Mouse (Mus musculus): Measurements from ENCODE around the gene Flot1. TPM values are rescaled to one million over a fixed set of nuclear protein-coding genes. Genes with fewer than 3 reads are reported as not detected.

The Flot1 gene
- polyA plus RNA-seq, 1 experiment from 2014 or later = 80.2 TPM

DNA sequence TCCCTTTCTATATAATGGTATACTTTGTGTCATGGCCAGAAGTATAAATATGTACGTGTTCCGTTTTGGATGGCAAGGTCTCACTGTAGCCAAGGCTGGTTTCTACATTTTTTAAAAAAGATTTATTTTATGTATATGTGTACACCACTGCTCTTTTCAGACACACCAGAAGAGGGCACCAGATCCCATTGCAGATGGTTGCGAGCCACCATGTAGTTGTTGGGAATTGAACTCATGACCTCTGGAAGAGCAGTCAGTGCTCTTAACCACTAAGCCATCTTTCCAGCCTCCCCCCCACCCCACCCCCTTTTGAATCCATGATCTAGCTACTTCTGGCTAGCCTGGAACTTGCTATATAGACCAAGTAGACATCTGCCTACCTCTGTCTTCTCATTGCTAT, 20.5 kb downstream of the Flot1 start:
- no peak overlapping the region for H3K4me2 ChIP-seq
- WGBS = 98% methylated on average over 3 of the region's 3 CpGs
- H3K4me3 ChIP-seq = no peak overlapping the region
- no peak overlapping the region for H3K9ac ChIP-seq
- H3K27me3 ChIP-seq (replicated peaks) = no peaks in the 10 kb centered on the region
- no peaks in the 10 kb centered on the region for H3K9me3 ChIP-seq (replicated peaks)
- H3K36me3 ChIP-seq = peaks cover 45% of the 10 kb centered on the region
- ATAC-seq (ENCODE audit: insufficient number of reproducible peaks, low FRiP score) = no peak
- H3K4me1 ChIP-seq (replicated peaks) = peaks cover 18% of the 10 kb centered on the region
- H3K27ac ChIP-seq (ENCODE audit: poor library complexity, severe bottlenecking) = no peak overlapping the region

DNA sequence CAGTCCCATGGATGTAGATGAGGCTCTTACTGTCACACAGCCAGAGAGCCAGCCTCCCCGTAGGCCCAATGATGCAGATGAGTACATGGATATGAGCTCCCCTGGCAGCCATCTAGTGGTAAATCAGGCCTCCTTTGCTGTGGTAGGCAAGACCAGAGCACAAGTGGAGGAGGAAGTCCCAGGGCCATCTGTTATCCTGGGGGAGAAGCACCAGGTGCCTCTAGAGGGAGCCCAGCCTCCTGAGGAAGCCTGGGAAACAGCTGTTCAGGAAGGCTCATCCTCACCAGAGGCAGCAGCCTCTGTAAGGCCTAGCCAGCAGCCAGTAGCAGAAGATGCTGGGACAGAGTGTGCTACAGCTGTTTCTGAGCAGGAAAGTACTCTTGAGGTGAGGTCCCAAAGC, 25.1 kb downstream of the Flot1 start:
- 57% methylated on average over 1 of the region's 1 CpGs for WGBS
- Histone ChIP-seq H3K4me1 (replicated peaks) (peaks cover 1% of the 10 kb centered on the region; the same call in 1 of the 2 replicates), H3K4me2 (no peak overlapping the region), H3K9ac (no peak overlapping the region), H3K36me3 (peaks cover 88% of the 10 kb centered on the region), H3K4me3 (no peak overlapping the region), H3K9me3 (replicated peaks) (no peaks in the 10 kb centered on the region), H3K27ac (ENCODE audit: poor library complexity, severe bottlenecking) (no peak overlapping the region), H3K27me3 (replicated peaks) (no peaks in the 10 kb centered on the region)
- ATAC-seq (ENCODE audit: insufficient number of reproducible peaks, low FRiP score) = no peak

- H3K27ac ChIP-seq (ENCODE audit: poor library complexity, severe bottlenecking) = no peak overlapping the region
- no peaks in the 10 kb centered on the region for H3K4me1 ChIP-seq (replicated peaks)
- no peak overlapping the region for H3K4me3 ChIP-seq
- no peaks in the 10 kb centered on the region for H3K9me3 ChIP-seq (replicated peaks)
- H3K9ac ChIP-seq = no peak overlapping the region
- WGBS = 77% methylated on average over 3 of the region's 3 CpGs
- H3K36me3 ChIP-seq = peaks cover 93% of the 10 kb centered on the region
- H3K4me2 ChIP-seq = no peak overlapping the region
- no peaks in the 10 kb centered on the region for H3K27me3 ChIP-seq (replicated peaks)
- ATAC-seq (ENCODE audit: insufficient number of reproducible peaks, low FRiP score) = no peak
Measured at GRCm38 (mm10) chr17:35850974-35851373, 27.9 kb downstream of the Flot1 start.

DNA sequence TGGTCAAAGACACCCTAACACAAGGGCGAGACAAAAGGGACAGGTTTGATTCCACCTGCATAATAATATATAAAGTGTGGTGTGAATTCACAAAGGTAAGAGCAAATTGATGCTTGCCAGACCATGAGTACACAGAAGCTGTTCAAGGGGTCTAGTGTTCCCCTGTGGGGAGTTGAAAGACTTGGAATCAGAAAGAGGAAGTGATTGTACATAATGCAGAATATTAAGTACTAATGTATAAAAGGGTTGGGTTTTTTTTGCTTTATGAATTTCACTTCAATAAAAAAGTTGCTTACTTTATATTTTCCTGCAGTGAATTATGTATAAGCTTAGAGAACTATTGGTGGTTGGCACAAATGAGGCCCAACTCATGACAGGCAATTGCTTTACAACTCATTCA, 36.3 kb downstream of the Flot1 start:
- H3K9me3 ChIP-seq (replicated peaks) = no peaks in the 10 kb centered on the region
- no peak overlapping the region for H3K4me2 ChIP-seq
- no peak overlapping the region for H3K9ac ChIP-seq
- no peak for ATAC-seq (ENCODE audit: insufficient number of reproducible peaks, low FRiP score)
- no peaks in the 10 kb centered on the region for H3K27me3 ChIP-seq (replicated peaks)
- peaks cover 31% of the 10 kb centered on the region for H3K36me3 ChIP-seq
- H3K4me3 ChIP-seq = no peak overlapping the region
- peaks cover 7% of the 10 kb centered on the region for H3K4me1 ChIP-seq (replicated peaks)
- no peak overlapping the region for H3K27ac ChIP-seq (ENCODE audit: poor library complexity, severe bottlenecking)
- WGBS = 91% methylated on average over 1 of the region's 1 CpGs

GRCm38 (mm10) chr17:35859835-35860234, 36.8 kb downstream of the Flot1 start:
- peaks cover 12% of the 10 kb centered on the region for H3K4me1 ChIP-seq (replicated peaks)
- H3K4me3 ChIP-seq = no peak overlapping the region
- no peak for ATAC-seq (ENCODE audit: insufficient number of reproducible peaks, low FRiP score)
- no peaks in the 10 kb centered on the region for H3K9me3 ChIP-seq (replicated peaks)
- no peak overlapping the region for H3K4me2 ChIP-seq
- no peak overlapping the region for H3K9ac ChIP-seq
- H3K36me3 ChIP-seq = peaks cover 26% of the 10 kb centered on the region
- WGBS = 38% methylated on average over 2 of the region's 2 CpGs
- H3K27ac ChIP-seq (ENCODE audit: poor library complexity, severe bottlenecking) = no peak overlapping the region
- no peaks in the 10 kb centered on the region for H3K27me3 ChIP-seq (replicated peaks)

GRCm38 (mm10) chr17:35860831-35861197, 37.8 kb downstream of the Flot1 start:
- WGBS = 5% methylated on average over 12 of the region's 12 CpGs
- ATAC-seq (ENCODE audit: insufficient number of reproducible peaks, low FRiP score) = 0 out of 2 replicates have a peak, but pooled peaks have one; percentile 2
- H3K36me3 ChIP-seq = peaks cover 20% of the 10 kb centered on the region

DNA sequence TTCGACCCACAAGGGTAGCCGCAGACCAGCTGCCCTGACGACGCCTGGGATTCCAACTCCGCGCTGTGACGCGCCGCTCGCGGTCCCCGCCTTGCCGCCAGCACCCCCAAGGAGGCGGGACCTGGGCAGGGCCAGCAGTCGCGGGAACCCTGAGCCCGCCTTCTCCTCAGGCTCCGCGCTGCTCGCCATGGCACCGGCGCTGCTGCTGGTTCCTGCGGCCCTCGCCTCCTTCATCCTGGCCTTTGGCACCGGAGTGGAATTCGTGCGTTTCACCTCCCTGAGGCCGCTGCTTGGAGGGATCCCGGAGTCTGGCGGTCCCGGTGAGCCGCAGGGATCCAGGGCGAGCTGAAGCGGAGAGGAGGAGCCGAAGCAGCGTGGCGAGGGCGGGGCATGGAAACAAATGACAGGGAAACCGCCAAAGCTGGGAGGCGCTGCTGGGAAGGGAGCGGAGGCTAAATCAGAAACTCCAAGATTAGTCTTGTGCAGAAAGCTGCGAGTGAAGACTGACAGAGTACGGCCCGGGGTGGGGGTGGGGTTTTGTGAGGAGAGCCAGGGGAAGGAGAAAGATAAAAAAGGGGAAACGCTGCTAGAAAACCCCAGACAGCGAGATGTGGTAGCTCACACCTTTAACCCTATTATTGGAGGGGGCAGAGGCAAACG, 38.3 kb downstream of the Flot1 start, which contains the start of gene Nrm:
Nrm (plus strand) TSS at position 121 of the 660 bp plus-strand sequence.
- no peaks in the 10 kb centered on the region for H3K27me3 ChIP-seq (replicated peaks)
- peak within 1 kb of the TSS; percentile 75 for H3K4me2 ChIP-seq
- WGBS = under 1% methylated on average over 47 of the region's 47 CpGs
- peak; percentile 89 for ATAC-seq (ENCODE audit: insufficient number of reproducible peaks, low FRiP score)
- H3K9ac ChIP-seq = peak within 1 kb of the TSS; percentile 66
- H3K4me1 ChIP-seq (replicated peaks) = peaks cover 16% of the 10 kb centered on the region
- H3K4me3 ChIP-seq = peak within 1 kb of the TSS; percentile 66
- H3K27ac ChIP-seq (ENCODE audit: poor library complexity, severe bottlenecking) = peak within 1 kb of the TSS; percentile 90
- H3K9me3 ChIP-seq (replicated peaks) = no peaks in the 10 kb centered on the region
- H3K36me3 ChIP-seq = peaks cover 19% of the 10 kb centered on the region

More at GRCm38 (mm10) chr17:35860831-35861197, 37.8 kb downstream of the Flot1 start:
- peak overlapping the region; percentile 66 for H3K4me3 ChIP-seq
- peak overlapping the region; percentile 75 for H3K4me2 ChIP-seq
- H3K27ac ChIP-seq (ENCODE audit: poor library complexity, severe bottlenecking) = peak overlapping the region; percentile 90
- no peaks in the 10 kb centered on the region for H3K9me3 ChIP-seq (replicated peaks)
- peak overlapping the region; percentile 66 for H3K9ac ChIP-seq
- no peaks in the 10 kb centered on the region for H3K27me3 ChIP-seq (replicated peaks)
- peaks cover 16% of the 10 kb centered on the region for H3K4me1 ChIP-seq (replicated peaks)

- H3K4me2 ChIP-seq = peak overlapping the region; percentile 94
- peak overlapping the region; percentile 91 for H3K9ac ChIP-seq
- 23% methylated on average over 10 of the region's 10 CpGs for WGBS
- H3K4me1 ChIP-seq (replicated peaks) = peaks cover 45% of the 10 kb centered on the region
- H3K36me3 ChIP-seq = no peaks in the 10 kb centered on the region; the same call in 1 of the 2 replicates
- no peaks in the 10 kb centered on the region for H3K9me3 ChIP-seq (replicated peaks)
- H3K4me3 ChIP-seq = peak overlapping the region; percentile 78
- no peak for ATAC-seq (ENCODE audit: insufficient number of reproducible peaks, low FRiP score)
- no peaks in the 10 kb centered on the region for H3K27me3 ChIP-seq (replicated peaks)
- H3K27ac ChIP-seq (ENCODE audit: poor library complexity, severe bottlenecking) = peak overlapping the region; percentile 96
Measured at GRCm38 (mm10) chr17:35864832-35865353, 41.9 kb downstream of the Flot1 start.

DNA sequence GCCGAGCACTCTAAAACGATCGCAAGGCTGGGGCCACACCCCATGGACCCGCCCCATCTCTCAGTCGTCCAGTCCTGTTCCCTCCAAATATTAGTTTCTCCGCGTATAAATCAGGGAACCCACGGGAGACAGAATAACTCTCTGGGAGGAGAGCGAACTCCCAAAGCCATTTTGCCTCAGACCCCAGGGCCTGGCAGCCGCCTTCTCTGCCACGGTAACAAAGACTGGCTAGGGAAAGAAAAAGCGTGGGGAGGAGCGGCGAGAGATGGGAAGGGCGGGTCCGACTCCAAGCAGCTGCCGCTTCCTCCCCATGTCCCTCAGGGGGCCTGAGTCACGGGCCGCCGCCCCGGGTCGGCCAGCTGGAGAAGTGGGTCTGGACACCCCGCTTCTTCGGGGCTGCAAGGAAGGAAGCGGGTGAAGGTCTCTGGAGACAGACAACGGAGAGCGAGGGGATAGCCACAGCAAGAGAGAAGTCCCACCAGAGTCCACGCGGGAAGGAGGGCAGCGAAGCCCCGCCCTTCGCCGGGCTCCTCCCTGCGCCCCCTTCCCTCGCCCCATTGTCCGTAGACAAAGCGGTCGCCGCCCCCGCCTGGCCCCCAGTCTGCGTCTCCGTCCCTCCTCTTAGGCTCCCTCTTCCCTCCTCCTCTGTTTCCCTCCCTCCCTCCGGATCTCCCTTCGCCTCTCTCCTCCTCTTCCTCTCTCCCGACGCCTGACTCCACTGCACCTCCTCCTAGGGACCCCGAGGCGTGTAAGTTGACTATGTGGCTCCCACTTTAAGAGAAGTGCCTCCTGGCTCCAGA, 42.7 kb downstream of the Flot1 start, which contains the start of gene Ppp1r18:
Ppp1r18 (plus strand) TSS at position 113 of the 800 bp plus-strand sequence.
- no peaks in the 10 kb centered on the region for H3K27me3 ChIP-seq (replicated peaks)
- H3K4me3 ChIP-seq = peak within 1 kb of the TSS; percentile 78
- peak within 1 kb of the TSS; percentile 94 for H3K4me2 ChIP-seq
- peak; percentile 75 for ATAC-seq (ENCODE audit: insufficient number of reproducible peaks, low FRiP score)
- under 1% methylated on average over 47 of the region's 48 CpGs for WGBS
- peak within 1 kb of the TSS; percentile 96 for H3K27ac ChIP-seq (ENCODE audit: poor library complexity, severe bottlenecking)
- H3K9me3 ChIP-seq (replicated peaks) = no peaks in the 10 kb centered on the region
- H3K9ac ChIP-seq = peak within 1 kb of the TSS; percentile 91
- peaks cover 49% of the 10 kb centered on the region for H3K4me1 ChIP-seq (replicated peaks)
- H3K36me3 ChIP-seq = no peaks in the 10 kb centered on the region; the same call in 1 of the 2 replicates

DNA sequence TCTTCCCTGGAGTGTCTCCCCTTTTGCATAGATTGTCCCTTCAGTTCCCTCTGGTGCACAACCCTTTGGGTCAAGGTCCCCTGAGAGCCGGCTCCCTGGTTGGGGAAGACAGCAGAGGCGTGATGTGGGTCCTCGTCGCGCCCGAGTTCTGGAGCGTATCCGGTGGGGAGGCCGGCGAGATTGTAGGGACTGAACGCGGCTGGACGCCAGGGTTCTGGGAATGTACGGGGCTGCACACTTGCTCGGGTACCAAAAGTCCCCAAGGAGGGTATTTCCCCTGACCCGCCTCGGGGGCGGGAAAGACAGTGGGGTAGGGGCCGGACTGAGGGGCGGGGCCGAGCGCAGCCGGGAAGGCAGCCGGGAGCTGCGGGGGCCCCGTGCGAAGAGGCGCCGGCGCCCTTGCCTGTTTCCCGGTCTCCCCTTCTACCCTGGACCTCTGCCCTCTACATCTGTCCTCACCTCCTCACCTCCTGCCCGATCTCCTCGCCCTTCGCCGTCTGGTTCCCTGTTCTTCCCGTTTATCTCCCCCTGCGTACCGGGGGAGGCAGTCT, 43.3 kb downstream of the Flot1 start:
- Histone ChIP-seq H3K9me3 (replicated peaks) (no peaks in the 10 kb centered on the region; the same call in 1 of the 2 replicates), H3K27ac (ENCODE audit: poor library complexity, severe bottlenecking) (peak overlapping the region; percentile 96), H3K36me3 (peaks cover 4% of the 10 kb centered on the region), H3K4me2 (peak overlapping the region; percentile 94), H3K4me3 (peak overlapping the region; percentile 78), H3K4me1 (replicated peaks) (peaks cover 54% of the 10 kb centered on the region), H3K9ac (peak overlapping the region; percentile 91), H3K27me3 (replicated peaks) (no peaks in the 10 kb centered on the region)
- WGBS = under 1% methylated on average over 37 of the region's 38 CpGs
- peak; percentile 61 for ATAC-seq (ENCODE audit: insufficient number of reproducible peaks, low FRiP score)
